29 mouse cellular contexts compared by ENCODE assay signal in the genomic region with DNA sequence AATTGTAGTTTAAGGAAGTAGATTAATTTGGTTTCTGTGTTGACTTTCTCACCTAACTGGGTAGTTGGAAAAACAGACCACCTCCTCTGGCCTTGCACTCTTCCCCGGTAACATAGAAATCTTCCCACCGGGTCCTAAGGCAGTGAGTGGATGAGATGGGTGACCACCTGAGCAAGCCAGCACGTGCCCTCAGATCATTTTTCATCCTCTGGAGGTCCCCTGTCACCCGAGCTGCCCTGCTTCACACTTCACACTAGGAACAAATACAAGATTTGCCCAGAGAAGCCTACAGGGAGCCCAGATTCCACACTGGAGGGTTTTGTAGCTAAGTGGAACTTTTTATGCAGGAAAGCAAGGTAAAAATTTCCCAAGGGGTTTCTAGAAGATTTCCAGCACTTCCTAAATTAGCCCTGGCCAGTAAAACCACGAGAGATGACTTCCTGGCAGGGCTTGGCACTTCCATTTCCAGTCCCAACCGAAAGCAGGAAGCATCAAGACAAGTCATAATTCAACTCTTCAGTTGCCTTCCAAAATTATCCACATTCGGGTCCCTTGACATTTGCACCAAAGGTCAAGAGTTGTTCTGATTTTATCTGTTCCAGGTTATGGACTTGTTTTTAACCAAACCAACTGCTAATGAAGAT.
DNase-seq lines count a peak whose midpoint lies in the region; ATAC-seq and TF ChIP-seq lines count a peak whose summit lies in the region.
"Had no signal": no experiment of that assay in that cellular context is flagged by ENCODE, and none has a peak within 500 bp of the region (broad histone marks: within the 10 kb centered on the region; RNA-seq: fewer than 3 reads in every experiment).

No protein-coding gene starts in this region.

- no peaks in the 10 kb centered on the region for H3K9me3 ChIP-seq in midbrain, embryonic 13.5 days
- H3K9me3 ChIP-seq in hindbrain, embryonic 10.5 days = no peaks in the 10 kb centered on the region
- H3K9me3 ChIP-seq: embryonic facial prominence, embryonic 10.5 days; embryonic facial prominence, embryonic 15.5 days; forebrain, embryonic 12.5 days; heart, embryonic 10.5 days; heart, embryonic 15.5 days; limb, embryonic 13.5 days; megakaryocyte, embryonic 14.5 days; midbrain, embryonic 12.5 days had no signal

- no peak overlapping the region for H3K4me2 ChIP-seq in midbrain, embryonic 13.5 days (replicated peaks)
- H3K4me2 ChIP-seq: embryonic facial prominence, embryonic 15.5 days; forebrain, embryonic 12.5 days; heart, embryonic 15.5 days; hindbrain, embryonic 14.5 days; limb, embryonic 13.5 days; liver, embryonic 11.5 days; midbrain, embryonic 12.5 days had no signal

- no peak overlapping the region for H3K9ac ChIP-seq in midbrain, embryonic 13.5 days (replicated peaks)
- H3K9ac ChIP-seq: embryonic facial prominence, embryonic 15.5 days; forebrain, embryonic 12.5 days; heart, embryonic 15.5 days; hindbrain, embryonic 14.5 days; limb, embryonic 13.5 days; midbrain, embryonic 12.5 days had no signal

- no peak for ATAC-seq in midbrain, embryonic 13.5 days
- ATAC-seq: intestine, postnatal 0 days had no signal

- no peaks in the 10 kb centered on the region for H3K36me3 ChIP-seq in thymus, adult 2 months (ENCODE audit: control insufficient read depth, insufficient read depth, low read length)
- H3K36me3 ChIP-seq in midbrain, embryonic 13.5 days = no peaks in the 10 kb centered on the region
- no peaks in the 10 kb centered on the region for H3K36me3 ChIP-seq in hindbrain, embryonic 10.5 days
- H3K36me3 ChIP-seq: embryonic facial prominence, embryonic 10.5 days; embryonic facial prominence, embryonic 15.5 days; forebrain, embryonic 12.5 days; heart, embryonic 10.5 days; heart, embryonic 15.5 days; limb, embryonic 13.5 days; midbrain, embryonic 12.5 days had no signal

- DNase-seq in kidney, adult 18-20 months = peak; percentile 8
- no peak for DNase-seq in kidney, postnatal 10 days
- no peak for DNase-seq in thymus, adult 2 months
- no peak for DNase-seq in thymus, postnatal 0 days (ENCODE audit: low spot score)
- DNase-seq in kidney, postnatal 14 days = peak; percentile 26
- DNase-seq in hindbrain, embryonic 10.5 days (ENCODE audit: low spot score) = no peak
- DNase-seq: adrenal gland, adult 2 months; adrenal gland, postnatal 36 days; B cell, adult 2 months; cerebellum, adult 18-20 months; cerebellum, postnatal 10 days; gastrocnemius, postnatal 10 days; lung, postnatal 36 days; right cerebral cortex, postnatal 14 days; thymus, adult 18-20 months; thymus, postnatal 4 days had no signal

- no peak overlapping the region for H3K4me3 ChIP-seq in thymus, adult 2 months (ENCODE audit: control insufficient read depth, insufficient read depth, low read length)
- no peak overlapping the region for H3K4me3 ChIP-seq in midbrain, embryonic 13.5 days (replicated peaks)
- no peak overlapping the region for H3K4me3 ChIP-seq in hindbrain, embryonic 10.5 days
- H3K4me3 ChIP-seq: embryonic facial prominence, embryonic 10.5 days; embryonic facial prominence, embryonic 15.5 days; forebrain, embryonic 12.5 days; heart, embryonic 10.5 days; heart, embryonic 15.5 days; limb, embryonic 13.5 days; megakaryocyte, embryonic 14.5 days; midbrain, embryonic 12.5 days had no signal

- TF ChIP-seq POLR2A in thymus, adult 2 months (IDR thresholded peaks at IDR 0.05; ENCODE audit: control insufficient read depth, extremely low read depth, insufficient read depth, low read length, poor library complexity) = no peak

- WGBS in thymus, adult 2 months = 57% methylated on average over 7 of the region's 7 CpGs
- 78% methylated on average over 7 of the region's 7 CpGs for WGBS in midbrain, embryonic 13.5 days
- 74% methylated on average over 7 of the region's 7 CpGs for WGBS in hindbrain, embryonic 10.5 days

- H3K4me1 ChIP-seq in thymus, adult 2 months (replicated peaks; ENCODE audit: control insufficient read depth, insufficient read depth, low read length) = peaks cover 9% of the 10 kb centered on the region
- H3K4me1 ChIP-seq in midbrain, embryonic 13.5 days (replicated peaks) = no peaks in the 10 kb centered on the region
- H3K4me1 ChIP-seq in hindbrain, embryonic 10.5 days (replicated peaks) = no peaks in the 10 kb centered on the region
- H3K4me1 ChIP-seq: embryonic facial prominence, embryonic 10.5 days; embryonic facial prominence, embryonic 15.5 days; forebrain, embryonic 12.5 days; heart, embryonic 10.5 days; heart, embryonic 15.5 days; limb, embryonic 13.5 days; midbrain, embryonic 12.5 days had no signal

- no peak for TF ChIP-seq CTCF in thymus, adult 2 months (IDR thresholded peaks at IDR 0.05; ENCODE audit: borderline replicate concordance, control insufficient read depth, extremely low read depth, insufficient read depth, low read length, poor library complexity)

- H3K27me3 ChIP-seq in thymus, adult 2 months (ENCODE audit: control insufficient read depth, insufficient read depth, low read length) = no peaks in the 10 kb centered on the region
- no peaks in the 10 kb centered on the region for H3K27me3 ChIP-seq in midbrain, embryonic 13.5 days
- H3K27me3 ChIP-seq in hindbrain, embryonic 10.5 days (ENCODE audit: insufficient read depth, poor library complexity, severe bottlenecking) = no peaks in the 10 kb centered on the region
- H3K27me3 ChIP-seq: embryonic facial prominence, embryonic 15.5 days; forebrain, embryonic 12.5 days; heart, embryonic 15.5 days; limb, embryonic 13.5 days; megakaryocyte, embryonic 14.5 days; midbrain, embryonic 12.5 days had no signal

- peak overlapping the region; percentile 44; the same call in 1 of the 2 replicates for H3K27ac ChIP-seq in thymus, adult 2 months (ENCODE audit: control insufficient read depth, insufficient read depth, low read length)
- H3K27ac ChIP-seq in midbrain, embryonic 13.5 days = no peak overlapping the region
- no peak overlapping the region for H3K27ac ChIP-seq in hindbrain, embryonic 10.5 days
- H3K27ac ChIP-seq: embryonic facial prominence, embryonic 10.5 days; embryonic facial prominence, embryonic 15.5 days; forebrain, embryonic 12.5 days; heart, embryonic 10.5 days; heart, embryonic 15.5 days; hindbrain, embryonic 14.5 days; limb, embryonic 13.5 days; midbrain, embryonic 12.5 days; stomach, postnatal 0 days had no signal

Comparison
In these comparisons a context has a peak if more than half of its experiments do, and no peak if none do; other contexts are left out.
1. DNase-seq: peak in kidney, adult 18-20 months (single experiment) and kidney, postnatal 14 days (single experiment); none in kidney, postnatal 10 days (single experiment), thymus, adult 2 months (single experiment), thymus, postnatal 0 days (single experiment) and hindbrain, embryonic 10.5 days (single experiment).